Mouse (Mus musculus) frontal cortex, postnatal 10 days (tissue): ENCODE measurements around the gene Trpc4ap.

Experiments used
- DNase-seq, 2 experiments: peaks; one replicate each; pipeline ENCODE4 v3.0.0; 2022; ENCODE audit warnings: low spot score in 2 of 2, mixed read lengths in 1 of 2

The Trpc4ap gene

GRCm38 (mm10) chr2:155641540-155642472 is 50.4 kb downstream of the Trpc4ap start:
- no peak for DNase-seq

- DNase-seq, result no peak
Observed at GRCm38 (mm10) chr2:155640656-155641055, 51.5 kb downstream of the Trpc4ap start.

GRCm38 (mm10) chr2:155637411-155637810 is 54.8 kb downstream of the Trpc4ap start:
- DNase-seq, result no peak

- no peak for DNase-seq
Observed at GRCm38 (mm10) chr2:155636881-155637280, 55.3 kb downstream of the Trpc4ap start.

- no peak for DNase-seq
Observed at GRCm38 (mm10) chr2:155635961-155636360, 56.2 kb downstream of the Trpc4ap start.

- no peak for DNase-seq
Observed at GRCm38 (mm10) chr2:155634562-155634961, 57.6 kb downstream of the Trpc4ap start.

- no peak for DNase-seq
Observed at GRCm38 (mm10) chr2:155633731-155634130, 58.5 kb downstream of the Trpc4ap start.

- no peak for DNase-seq
Observed at GRCm38 (mm10) chr2:155633121-155633520, 59.1 kb downstream of the Trpc4ap start.

- no peak for DNase-seq
Observed at GRCm38 (mm10) chr2:155632138-155632936, 59.8 kb downstream of the Trpc4ap start.

- peak in 1 of 2 experiments; percentile 41 for DNase-seq
Observed at GRCm38 (mm10) chr2:155630590-155631416, 61.4 kb downstream of the Trpc4ap start.

- no peak for DNase-seq
Observed at GRCm38 (mm10) chr2:155630153-155630552, 62.0 kb downstream of the Trpc4ap start.

GRCm38 (mm10) chr2:155629231-155629661 is 62.9 kb downstream of the Trpc4ap start:
- peak in 1 of 2 experiments; percentile 52 for DNase-seq

GRCm38 (mm10) chr2:155628519-155628918 is 63.7 kb downstream of the Trpc4ap start:
- no peak for DNase-seq

GRCm38 (mm10) chr2:155628112-155628511 is 64.1 kb downstream of the Trpc4ap start:
- DNase-seq, result no peak

- peak in 1 of 2 experiments; percentile 72 for DNase-seq
Observed at GRCm38 (mm10) chr2:155627030-155627738, 65.0 kb downstream of the Trpc4ap start.

- DNase-seq, result no peak
Observed at GRCm38 (mm10) chr2:155626277-155626676, 65.9 kb downstream of the Trpc4ap start.

GRCm38 (mm10) chr2:155624730-155625129 is 67.5 kb downstream of the Trpc4ap start:
- no peak for DNase-seq

- no peak for DNase-seq
Observed at GRCm38 (mm10) chr2:155623996-155624395, 68.2 kb downstream of the Trpc4ap start.

- DNase-seq, result no peak
Observed at GRCm38 (mm10) chr2:155622606-155623005, 69.6 kb downstream of the Trpc4ap start.

GRCm38 (mm10) chr2:155619817-155620216 is 72.4 kb downstream of the Trpc4ap start:
- peak in 1 of 2 experiments; percentile 76 for DNase-seq

- DNase-seq, result no peak
Observed at GRCm38 (mm10) chr2:155616971-155617370, 75.2 kb downstream of the Trpc4ap start.
